Mouse (Mus musculus): Measurements from ENCODE around the gene Kcnip4.

The Kcnip4 gene

GRCm38 (mm10) chr5:49247081-49247480, 277.6 kb downstream of the Kcnip4 start:
- DNase-seq (ENCODE audit: low read depth, low spot score) = no peak

GRCm38 (mm10) chr5:49244414-49244813, 280.3 kb downstream of the Kcnip4 start:
- no peak for DNase-seq (ENCODE audit: low read depth, low spot score)

- no peak for DNase-seq (ENCODE audit: low read depth, low spot score)
Measured at GRCm38 (mm10) chr5:49241708-49242107, 283.0 kb downstream of the Kcnip4 start.

GRCm38 (mm10) chr5:49201164-49201756, 323.4 kb downstream of the Kcnip4 start:
- no peak for DNase-seq (ENCODE audit: low read depth, low spot score)

GRCm38 (mm10) chr5:49188236-49188635, 336.5 kb downstream of the Kcnip4 start:
- DNase-seq (ENCODE audit: low read depth, low spot score) = no peak

- no peak for DNase-seq (ENCODE audit: low read depth, low spot score)
Measured at GRCm38 (mm10) chr5:49150116-49150811, 374.4 kb downstream of the Kcnip4 start.

GRCm38 (mm10) chr5:49149684-49150083, 375.0 kb downstream of the Kcnip4 start:
- no peak for DNase-seq (ENCODE audit: low read depth, low spot score)

GRCm38 (mm10) chr5:49095432-49095831, 429.3 kb downstream of the Kcnip4 start:
- DNase-seq (ENCODE audit: low read depth, low spot score) = no peak

GRCm38 (mm10) chr5:49094945-49095344, 429.8 kb downstream of the Kcnip4 start:
- DNase-seq (ENCODE audit: low read depth, low spot score) = no peak

- DNase-seq (ENCODE audit: low read depth, low spot score) = no peak
Measured at GRCm38 (mm10) chr5:49094306-49094705, 430.4 kb downstream of the Kcnip4 start.

- peak; percentile 87 for DNase-seq (ENCODE audit: low read depth, low spot score)
Measured at GRCm38 (mm10) chr5:49090122-49090680, 434.5 kb downstream of the Kcnip4 start.

GRCm38 (mm10) chr5:49065646-49066045, 459.1 kb downstream of the Kcnip4 start:
- DNase-seq (ENCODE audit: low read depth, low spot score) = no peak

GRCm38 (mm10) chr5:49058926-49059325, 465.8 kb downstream of the Kcnip4 start:
- DNase-seq (ENCODE audit: low read depth, low spot score) = no peak

- DNase-seq (ENCODE audit: low read depth, low spot score) = no peak
Measured at GRCm38 (mm10) chr5:49057636-49058340, 466.9 kb downstream of the Kcnip4 start.

GRCm38 (mm10) chr5:49047960-49048359, 476.7 kb downstream of the Kcnip4 start:
- DNase-seq (ENCODE audit: low read depth, low spot score) = no peak

- DNase-seq (ENCODE audit: low read depth, low spot score) = no peak
Measured at GRCm38 (mm10) chr5:49041259-49041845, 483.4 kb downstream of the Kcnip4 start.

GRCm38 (mm10) chr5:48997359-48997758, 527.3 kb downstream of the Kcnip4 start:
- no peak for DNase-seq (ENCODE audit: low read depth, low spot score)

GRCm38 (mm10) chr5:48989145-48989659, 535.5 kb downstream of the Kcnip4 start:
- no peak for DNase-seq (ENCODE audit: low read depth, low spot score)

GRCm38 (mm10) chr5:48942378-48943088, 582.2 kb downstream of the Kcnip4 start:
- no peak for DNase-seq (ENCODE audit: low read depth, low spot score)

- no peak for DNase-seq (ENCODE audit: low read depth, low spot score)
Measured at GRCm38 (mm10) chr5:48931881-48932280, 592.8 kb downstream of the Kcnip4 start.

- DNase-seq (ENCODE audit: low read depth, low spot score) = no peak
Measured at GRCm38 (mm10) chr5:48890216-48890615, 634.5 kb downstream of the Kcnip4 start.

All from mesoderm, embryonic 11.5 days (tissue).